Mouse (Mus musculus) heart, embryonic 14.5 days (tissue): ENCODE data around the gene Nacc2. TPM values are rescaled to one million over a fixed set of nuclear protein-coding genes. Genes with fewer than 3 reads are reported as not detected.

Experiments used
- ATAC-seq: fragments of 200-750 bp; cut with Nextera tagmentation; 2 replicates; pipeline ENCODE4 v1.8.0; 2017; ENCODE audit warnings: low read depth, moderate TSS enrichment; ENCODE audit not compliant: insufficient number of reproducible peaks, insufficient read depth, low FRiP score
- H3K27ac ChIP-seq, 2 experiments: fragments of 200-500 bp in 1 of 2; fragments of 300-500 bp in 1 of 2; sonication (generic) in 1 of 2; replicated peaks in 1 of 2; 2 replicates each; pipeline ENCODE4 v1.5.1; 2012 to 2014; ENCODE audit warnings: low read depth in 2 of 2, low read length in 2 of 2, control low read depth in 1 of 2, mild to moderate bottlenecking in 1 of 2, mixed read lengths in 1 of 2; ENCODE audit not compliant: control insufficient read depth in 1 of 2, insufficient read depth in 1 of 2
- H3K27me3 ChIP-seq: fragments of 300-500 bp; sonication (generic); 2 replicates; pipeline ENCODE4 v1.6.1; 2014; ENCODE audit warnings: mild to moderate bottlenecking, low read length, control low read depth; ENCODE audit not compliant: control insufficient read depth, insufficient read depth
- H3K36me3 ChIP-seq: fragments of 300-500 bp; sonication (generic); 2 replicates; pipeline ENCODE4 v1.6.1; 2014; ENCODE audit warnings: mild to moderate bottlenecking, control low read depth, low read length, mixed read lengths; ENCODE audit not compliant: control insufficient read depth, insufficient read depth
- H3K4me1 ChIP-seq, 2 experiments: fragments of 200-500 bp in 1 of 2; fragments of 300-500 bp in 1 of 2; sonication (generic) in 1 of 2; 2 replicates each; pipeline ENCODE4 v1.6.1; 2012 to 2014; ENCODE audit warnings: low read length in 2 of 2, control low read depth in 1 of 2, mixed read lengths in 1 of 2; ENCODE audit not compliant: control insufficient read depth in 2 of 2, insufficient read depth in 2 of 2
- H3K4me2 ChIP-seq: fragments of 300-500 bp; sonication (generic); 2 replicates; pipeline ENCODE4 v1.6.1; 2014; ENCODE audit warnings: mild to moderate bottlenecking, low read length
- H3K4me3 ChIP-seq, 2 experiments: fragments of 200-500 bp in 1 of 2; fragments of 300-500 bp in 1 of 2; sonication (generic) in 1 of 2; 2 replicates each; pipeline ENCODE4 v1.5.1; 2012 to 2014; ENCODE audit warnings: low read length in 2 of 2, mild to moderate bottlenecking in 2 of 2, control low read depth in 1 of 2, low read depth in 1 of 2, moderate library complexity in 1 of 2; ENCODE audit not compliant: control insufficient read depth in 1 of 2, insufficient read depth in 1 of 2
- H3K9ac ChIP-seq: fragments of 300-500 bp; sonication (generic); 2 replicates; pipeline ENCODE4 v1.6.1; 2014; ENCODE audit warnings: mild to moderate bottlenecking, low read length
- H3K9me3 ChIP-seq: fragments of 300-500 bp; sonication (generic); 2 replicates; pipeline ENCODE4 v1.6.1; 2016; ENCODE audit warnings: low read length, control low read depth; ENCODE audit not compliant: control insufficient read depth
- WGBS: fragments of 180-500 bp; shearing (Covaris S2); extraction: QIAGEN DNeasy Blood & Tissue Kit; methylation state at CpG from one replicate; pipeline ENCODE4 v1.1.7; 2014; 5-methylcytosine and 5-hydroxymethylcytosine counted together
- polyA plus RNA-seq: library from polyadenylated mRNA; unstranded; fragments of >200 nt; fragmentation: Nextera tagmentation; extraction: Ambion mirVana; gene quantifications from 2 replicates; pipeline ENCODE4 v1.2.1, GENCODE M21; 2014

The Nacc2 gene
- polyA plus RNA-seq, 1 experiment from 2014 or later: 6.9 TPM

DNA sequence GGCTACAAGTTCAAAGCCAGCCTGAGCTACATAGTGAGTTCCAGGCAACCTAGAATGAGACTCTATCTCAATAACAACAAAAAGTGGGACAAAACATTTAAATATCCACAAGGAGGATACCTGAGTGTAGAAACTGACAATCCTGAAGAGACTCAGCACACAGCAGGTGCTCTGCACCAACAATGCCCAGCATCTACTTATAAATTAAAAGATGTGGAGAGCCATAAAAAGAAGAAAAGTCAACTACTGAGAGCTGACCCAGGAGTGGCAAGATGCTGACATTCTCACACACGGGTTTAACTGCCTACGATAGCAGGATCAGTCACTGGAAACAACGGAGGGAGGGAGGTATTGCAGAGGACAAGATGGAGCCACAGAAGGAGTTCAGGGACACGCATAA, 43.6 kb downstream of the Nacc2 start:
- Histone ChIP-seq H3K4me1 (no peaks in the 10 kb centered on the region), H3K4me3 (no peak overlapping the region), H3K36me3 (no peaks in the 10 kb centered on the region), H3K4me2 (no peak overlapping the region), H3K27me3 (no peaks in the 10 kb centered on the region), H3K27ac (no peak overlapping the region), H3K9ac (no peak overlapping the region), H3K9me3 (no peaks in the 10 kb centered on the region)
- 83% methylated on average over 4 of the region's 4 CpGs for WGBS
- ATAC-seq: no peak

DNA sequence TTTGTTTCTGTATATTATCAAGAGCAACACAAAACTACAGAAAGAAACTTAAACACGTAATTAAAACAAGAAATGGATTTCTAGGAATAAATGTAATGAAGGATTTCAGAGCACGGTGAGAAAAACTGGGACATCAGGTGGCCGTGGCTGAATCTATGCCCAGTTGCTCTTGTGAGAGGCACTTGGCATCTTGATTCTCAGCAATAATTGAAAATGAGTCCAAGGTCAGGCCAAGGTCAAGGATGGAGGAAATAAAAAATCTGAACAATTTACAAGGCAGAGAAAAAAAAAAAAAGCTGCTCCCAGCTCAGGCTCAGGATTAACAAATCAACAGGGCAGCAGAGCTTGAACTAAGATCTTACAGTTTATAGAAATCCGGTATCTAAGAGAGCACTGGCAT, 46.0 kb downstream of the Nacc2 start:
- H3K4me2 ChIP-seq: no peak overlapping the region
- no peak for ATAC-seq

DNA sequence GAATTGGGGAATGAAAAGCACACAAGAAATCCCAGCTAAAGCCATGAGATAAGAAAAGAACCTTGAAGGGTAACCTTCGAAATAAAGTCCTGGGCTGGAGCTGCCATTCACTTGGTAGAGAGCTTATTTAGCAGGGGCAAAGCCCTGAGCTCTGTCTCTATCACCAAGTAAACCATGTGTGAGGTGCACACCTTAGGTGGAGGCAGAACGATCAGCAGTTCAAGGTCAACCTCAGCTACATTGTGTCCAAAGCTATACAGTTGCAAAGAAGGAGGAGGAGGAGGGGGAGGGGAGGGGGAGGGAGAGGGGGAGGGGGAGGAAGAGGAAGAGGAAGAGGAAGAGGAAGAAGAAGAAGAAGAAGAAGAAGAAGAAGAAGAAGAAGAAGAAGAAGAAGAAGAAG, 46.9 kb downstream of the Nacc2 start:
- Histone ChIP-seq H3K4me2 (no peak overlapping the region), H3K27ac (no peak overlapping the region), H3K9me3 (no peaks in the 10 kb centered on the region), H3K4me1 (no peaks in the 10 kb centered on the region), H3K27me3 (no peaks in the 10 kb centered on the region), H3K36me3 (no peaks in the 10 kb centered on the region), H3K4me3 (no peak overlapping the region), H3K9ac (no peak overlapping the region)
- ATAC-seq: no peak
- WGBS: 41% methylated on average over 2 of the region's 2 CpGs

More for the DNA sequence above, 46.0 kb downstream of the Nacc2 start:
- Histone ChIP-seq H3K4me3 (no peak overlapping the region), H3K27ac (no peak overlapping the region), H3K27me3 (no peaks in the 10 kb centered on the region), H3K4me1 (no peaks in the 10 kb centered on the region), H3K9ac (no peak overlapping the region), H3K9me3 (no peaks in the 10 kb centered on the region), H3K36me3 (no peaks in the 10 kb centered on the region)
- WGBS: 89% methylated on average over 4 of the region's 4 CpGs

- Histone ChIP-seq H3K4me3 (no peak overlapping the region), H3K27me3 (no peaks in the 10 kb centered on the region), H3K36me3 (no peaks in the 10 kb centered on the region), H3K9ac (no peak overlapping the region), H3K4me1 (no peaks in the 10 kb centered on the region), H3K27ac (no peak overlapping the region), H3K4me2 (no peak overlapping the region), H3K9me3 (no peaks in the 10 kb centered on the region)
- 86% methylated on average over 5 of the region's 5 CpGs for WGBS
- ATAC-seq: no peak
These were observed 48.5 kb downstream of the Nacc2 start for GRCm38 (mm10) chr2:26074551-26074950.

DNA sequence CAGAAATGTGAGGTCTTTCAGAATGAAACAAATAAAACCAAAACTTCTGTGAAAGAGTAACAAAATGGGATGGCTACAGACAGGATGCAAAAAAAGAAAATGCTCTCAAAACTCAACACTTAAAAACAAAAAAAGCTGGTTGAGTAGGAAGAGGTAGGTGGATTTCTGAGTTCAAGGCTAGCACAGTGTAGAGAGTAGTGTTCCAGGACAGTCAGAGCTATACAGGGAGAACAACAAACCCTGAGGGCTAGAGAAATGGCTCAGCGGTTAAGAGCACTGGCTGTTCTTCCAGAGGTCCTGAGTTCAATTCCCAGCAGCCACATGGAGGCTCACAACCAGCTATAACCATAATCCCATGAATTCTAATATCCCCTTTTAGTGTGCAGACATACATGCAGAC, 54.4 kb downstream of the Nacc2 start:
- Histone ChIP-seq H3K4me1 (peaks cover 6 to 13% of the 10 kb centered on the region in 2 experiments; a peak in 3 of 4 replicates), H3K27me3 (no peaks in the 10 kb centered on the region), H3K27ac (no peak overlapping the region), H3K4me3 (no peak overlapping the region), H3K36me3 (no peaks in the 10 kb centered on the region), H3K4me2 (no peak overlapping the region), H3K9ac (no peak overlapping the region), H3K9me3 (no peaks in the 10 kb centered on the region)
- ATAC-seq: no peak
- WGBS: 83% methylated on average over 1 of the region's 1 CpGs

- Histone ChIP-seq H3K4me1 (peaks cover 6 to 13% of the 10 kb centered on the region in 2 experiments; a peak in 3 of 4 replicates), H3K9me3 (no peaks in the 10 kb centered on the region), H3K27ac (no peak overlapping the region), H3K4me2 (no peak overlapping the region), H3K4me3 (no peak overlapping the region), H3K27me3 (no peaks in the 10 kb centered on the region), H3K36me3 (no peaks in the 10 kb centered on the region), H3K9ac (no peak overlapping the region)
- no peak for ATAC-seq
- 64% methylated on average over 7 of the region's 7 CpGs for WGBS
These were observed 54.8 kb downstream of the Nacc2 start for GRCm38 (mm10) chr2:26068175-26068574.

GRCm38 (mm10) chr2:26066527-26066926, 56.5 kb downstream of the Nacc2 start:
- Histone ChIP-seq H3K4me2 (no peak overlapping the region), H3K27ac (no peak overlapping the region), H3K27me3 (no peaks in the 10 kb centered on the region), H3K36me3 (no peaks in the 10 kb centered on the region), H3K4me1 (peaks cover 6 to 13% of the 10 kb centered on the region in 2 experiments; a peak in 3 of 4 replicates), H3K9me3 (no peaks in the 10 kb centered on the region), H3K4me3 (no peak overlapping the region), H3K9ac (no peak overlapping the region)
- 82% methylated on average over 14 of the region's 14 CpGs for WGBS
- no peak for ATAC-seq

DNA sequence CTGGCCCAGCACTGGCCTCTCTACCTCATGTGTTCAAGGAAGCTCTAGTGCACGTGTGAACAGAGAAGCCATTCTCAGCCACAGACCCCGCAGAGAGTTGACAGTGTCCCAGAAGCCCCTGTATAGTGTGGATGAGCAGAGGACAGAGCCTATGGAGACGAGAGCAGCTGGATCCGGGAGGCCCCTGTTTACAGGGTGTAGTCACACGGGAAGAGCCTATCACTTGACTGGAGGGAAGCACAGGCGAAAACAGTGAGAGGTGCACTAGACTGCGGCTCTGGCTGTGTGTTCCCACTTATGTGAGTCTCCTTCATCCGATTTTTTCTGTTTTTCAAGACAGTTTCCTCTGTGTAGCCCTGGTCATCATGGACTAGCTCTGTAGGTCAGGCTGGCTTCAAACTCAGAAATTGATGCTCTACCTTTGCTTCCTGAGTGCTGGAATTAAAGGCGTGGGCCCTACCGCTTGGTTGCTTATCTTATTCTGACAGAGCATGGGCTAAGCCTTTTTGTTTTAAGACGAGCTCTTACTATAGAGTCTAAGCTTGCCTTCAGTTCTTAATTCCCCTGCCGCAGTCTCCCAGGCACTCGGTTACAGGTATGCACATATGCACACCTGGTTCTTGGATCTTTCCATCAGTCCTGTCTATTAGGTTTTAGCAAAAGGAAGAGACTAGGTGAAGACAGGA, 60.1 kb downstream of the Nacc2 start:
- Histone ChIP-seq H3K4me3 (no peak overlapping the region), H3K27me3 (no peaks in the 10 kb centered on the region), H3K9ac (no peak overlapping the region), H3K36me3 (peaks cover 5% of the 10 kb centered on the region; the same call in 1 of the 2 replicates), H3K9me3 (no peaks in the 10 kb centered on the region), H3K4me2 (no peak overlapping the region), H3K4me1 (peaks cover 6 to 12% of the 10 kb centered on the region in 2 experiments; a peak in 3 of 4 replicates), H3K27ac (no peak overlapping the region)
- no peak for ATAC-seq
- WGBS: 66% methylated on average over 13 of the region's 13 CpGs
